ENCODE assay signal across 26 mouse cellular contexts in genomic region chr4:84108592-84108991, GRCm38 (mm10).
DNase-seq lines count a peak whose midpoint lies in the region; ATAC-seq and TF ChIP-seq lines count a peak whose summit lies in the region.
"Had no signal": no experiment of that assay in that cellular context is flagged by ENCODE, and none has a peak within 500 bp of the region (broad histone marks: within the 10 kb centered on the region; RNA-seq: fewer than 3 reads in every experiment).

No protein-coding gene starts in this region.

- H3K36me3 ChIP-seq in kidney, embryonic 16.5 days (ENCODE audit: insufficient read depth, low read length) = no peaks in the 10 kb centered on the region
- no peaks in the 10 kb centered on the region for H3K36me3 ChIP-seq in intestine, embryonic 15.5 days
- no peaks in the 10 kb centered on the region for H3K36me3 ChIP-seq in lung, postnatal 0 days (ENCODE audit: insufficient read depth, low read length)
- H3K36me3 ChIP-seq: embryonic facial prominence, embryonic 12.5 days; forebrain, embryonic 15.5 days; heart, embryonic 10.5 days; heart, embryonic 15.5 days; lung, embryonic 15.5 days; neural tube, embryonic 15.5 days had no signal

- H3K9ac ChIP-seq in kidney, embryonic 16.5 days (replicated peaks; ENCODE audit: low read length) = no peak overlapping the region
- no peak overlapping the region for H3K9ac ChIP-seq in intestine, embryonic 15.5 days
- H3K9ac ChIP-seq in lung, postnatal 0 days (replicated peaks; ENCODE audit: low read depth) = no peak overlapping the region
- H3K9ac ChIP-seq: embryonic facial prominence, embryonic 12.5 days; forebrain, embryonic 15.5 days; heart, embryonic 15.5 days; lung, embryonic 15.5 days; neural tube, embryonic 15.5 days had no signal

- no peak overlapping the region for H3K27ac ChIP-seq in kidney, embryonic 16.5 days (ENCODE audit: low read length)
- no peak overlapping the region for H3K27ac ChIP-seq in intestine, embryonic 15.5 days
- no peak overlapping the region for H3K27ac ChIP-seq in lung, postnatal 0 days (ENCODE audit: low read length)
- H3K27ac ChIP-seq: embryonic facial prominence, embryonic 12.5 days; forebrain, embryonic 15.5 days; heart, embryonic 10.5 days; heart, embryonic 15.5 days; lung, embryonic 15.5 days; macrophage; neural tube, embryonic 15.5 days had no signal

- no peaks in the 10 kb centered on the region for H3K9me3 ChIP-seq in kidney, embryonic 16.5 days (ENCODE audit: low read length)
- H3K9me3 ChIP-seq in intestine, embryonic 15.5 days = no peaks in the 10 kb centered on the region
- no peaks in the 10 kb centered on the region for H3K9me3 ChIP-seq in lung, postnatal 0 days (ENCODE audit: low read length)
- H3K9me3 ChIP-seq: embryonic facial prominence, embryonic 12.5 days; forebrain, embryonic 15.5 days; heart, embryonic 10.5 days; heart, embryonic 15.5 days; lung, embryonic 15.5 days; neural tube, embryonic 15.5 days had no signal

- no peak overlapping the region for H3K4me2 ChIP-seq in kidney, embryonic 16.5 days (replicated peaks; ENCODE audit: low read depth, low read length)
- H3K4me2 ChIP-seq in intestine, embryonic 15.5 days (replicated peaks) = no peak overlapping the region
- no peak overlapping the region for H3K4me2 ChIP-seq in lung, postnatal 0 days (replicated peaks; ENCODE audit: low read depth, low read length)
- H3K4me2 ChIP-seq: embryonic facial prominence, embryonic 12.5 days; forebrain, embryonic 15.5 days; heart, embryonic 15.5 days; lung, embryonic 15.5 days; neural tube, embryonic 15.5 days had no signal

- no peak for TF ChIP-seq EP300 in lung, postnatal 0 days (IDR thresholded peaks at IDR 0.05)

- ATAC-seq in kidney, embryonic 16.5 days (ENCODE audit: low FRiP score, low TSS enrichment) = 0 out of 2 replicates have a peak, but pooled peaks have one; percentile 40
- peak; percentile 77; the same call in 1 of the 2 replicates for ATAC-seq in intestine, embryonic 15.5 days
- ATAC-seq in lung, postnatal 0 days = no peak
- ATAC-seq: forebrain, embryonic 15.5 days; hindbrain, embryonic 16.5 days had no signal

- DNase-seq in kidney, adult 18-20 months = no peak
- peak; percentile 18 for DNase-seq in R1 (ENCODE audit: low read depth, low spot score)
- DNase-seq in kidney, postnatal 36 days = peak; percentile 48 to 73
- no peak for DNase-seq in lung, postnatal 0 days (ENCODE audit: low spot score)
- no peak for DNase-seq in adrenal gland, postnatal 10 days
- DNase-seq: adrenal gland, postnatal 14 days; B cell, adult 2 months; cerebellum, adult 11-12 months; cerebellum, adult 9-11 months; embryo, embryonic 11 days; gastrocnemius, postnatal 25 days; heart, adult 11 months; left cerebral cortex, postnatal 4 days; retina, postnatal 1 day; right cerebral cortex, postnatal 25 days; thymus, postnatal 14 days had no signal

- no peaks in the 10 kb centered on the region for H3K27me3 ChIP-seq in kidney, embryonic 16.5 days (ENCODE audit: insufficient read depth, low read length)
- H3K27me3 ChIP-seq in intestine, embryonic 15.5 days (replicated peaks) = no peaks in the 10 kb centered on the region
- no peaks in the 10 kb centered on the region for H3K27me3 ChIP-seq in lung, postnatal 0 days (replicated peaks; ENCODE audit: insufficient read depth, low read length)
- H3K27me3 ChIP-seq: embryonic facial prominence, embryonic 12.5 days; forebrain, embryonic 15.5 days; heart, embryonic 15.5 days; lung, embryonic 15.5 days; neural tube, embryonic 15.5 days had no signal

- TF ChIP-seq CTCF in lung, postnatal 0 days (IDR thresholded peaks at IDR 0.05) = no peak

- peaks cover 11% of the 10 kb centered on the region for H3K4me1 ChIP-seq in kidney, embryonic 16.5 days (ENCODE audit: insufficient read depth, low read length)
- H3K4me1 ChIP-seq in intestine, embryonic 15.5 days (replicated peaks) = no peaks in the 10 kb centered on the region
- H3K4me1 ChIP-seq in lung, postnatal 0 days (ENCODE audit: insufficient read depth, low read depth, low read length) = no peaks in the 10 kb centered on the region
- H3K4me1 ChIP-seq: forebrain, embryonic 15.5 days; heart, embryonic 15.5 days had no signal

- H3K4me3 ChIP-seq in kidney, embryonic 16.5 days (ENCODE audit: low read length) = no peak overlapping the region
- no peak overlapping the region for H3K4me3 ChIP-seq in intestine, embryonic 15.5 days (replicated peaks)
- no peak overlapping the region for H3K4me3 ChIP-seq in lung, postnatal 0 days (ENCODE audit: low read depth, low read length)
- H3K4me3 ChIP-seq: embryonic facial prominence, embryonic 12.5 days; forebrain, embryonic 15.5 days; heart, embryonic 10.5 days; heart, embryonic 15.5 days; lung, embryonic 15.5 days; neural tube, embryonic 15.5 days had no signal

- WGBS in kidney, embryonic 16.5 days = 85% methylated on average over 6 of the region's 6 CpGs
- 78% methylated on average over 6 of the region's 6 CpGs for WGBS in intestine, embryonic 15.5 days
- 77% methylated on average over 6 of the region's 6 CpGs for WGBS in lung, postnatal 0 days

Comparison
In these comparisons a context has a peak if more than half of its experiments do, and no peak if none do; other contexts are left out.
1. DNase-seq: peak in R1 (single experiment) and kidney, postnatal 36 days (2 of 2); none in kidney, adult 18-20 months (single experiment), lung, postnatal 0 days (single experiment) and adrenal gland, postnatal 10 days (single experiment).